Mouse (Mus musculus) testis, postnatal 10 days (tissue): Measurements from ENCODE around the gene Plekhg1.
A peak's percentile ranks its signal among the peaks of the same experiment; 100 is the strongest.

Experiments
- DNase-seq: peaks from one replicate; pipeline ENCODE4 v3.0.0; 2021; ENCODE audit warnings: low spot score

Plekhg1 gene

GRCm38 (mm10) chr10:3741791-3742190 lies 1.6 kb downstream of the Plekhg1 start:
- DNase-seq: no peak

DNA sequence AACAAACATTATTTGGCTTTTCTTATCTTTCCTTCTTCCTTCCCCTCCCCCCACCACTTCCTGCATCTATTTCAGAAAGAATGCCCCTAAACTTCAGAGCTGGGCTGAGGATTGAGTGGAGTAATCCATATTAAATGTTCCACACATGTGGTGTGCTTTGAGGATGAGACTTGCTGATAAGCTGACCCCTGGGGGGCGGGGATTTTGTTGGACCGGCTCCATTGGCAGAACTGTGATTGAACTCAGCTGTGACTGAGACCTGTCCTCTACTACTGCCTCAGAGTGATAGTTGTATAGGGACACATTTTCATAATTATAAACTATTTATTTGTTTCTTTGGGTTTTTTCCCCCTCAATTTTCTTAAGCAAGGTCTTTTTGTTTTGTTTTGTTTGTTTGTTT lies 2.9 kb downstream of the Plekhg1 start:
- no peak for DNase-seq

DNA sequence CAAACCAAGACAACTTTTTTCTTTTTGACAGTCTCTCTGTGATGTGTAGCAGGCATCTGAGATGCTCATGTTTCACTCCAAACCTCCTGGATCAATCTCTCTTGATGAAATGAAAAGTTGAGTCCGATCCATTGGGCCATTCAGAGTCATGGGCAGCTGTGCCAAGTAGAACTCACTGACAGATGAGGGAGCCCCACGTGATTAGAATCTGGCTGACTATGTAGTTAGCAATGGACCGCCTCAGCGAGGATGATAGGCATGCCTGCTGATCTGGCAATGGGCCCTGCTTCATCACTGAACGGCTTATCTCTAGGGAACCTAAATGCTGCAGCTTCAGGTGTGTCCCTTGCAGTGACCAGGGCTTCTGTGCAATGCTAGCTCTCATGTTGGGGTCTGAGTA lies 3.7 kb downstream of the Plekhg1 start:
- DNase-seq: no peak

GRCm38 (mm10) chr10:3746794-3747518 lies 6.8 kb downstream of the Plekhg1 start:
- no peak for DNase-seq

DNA sequence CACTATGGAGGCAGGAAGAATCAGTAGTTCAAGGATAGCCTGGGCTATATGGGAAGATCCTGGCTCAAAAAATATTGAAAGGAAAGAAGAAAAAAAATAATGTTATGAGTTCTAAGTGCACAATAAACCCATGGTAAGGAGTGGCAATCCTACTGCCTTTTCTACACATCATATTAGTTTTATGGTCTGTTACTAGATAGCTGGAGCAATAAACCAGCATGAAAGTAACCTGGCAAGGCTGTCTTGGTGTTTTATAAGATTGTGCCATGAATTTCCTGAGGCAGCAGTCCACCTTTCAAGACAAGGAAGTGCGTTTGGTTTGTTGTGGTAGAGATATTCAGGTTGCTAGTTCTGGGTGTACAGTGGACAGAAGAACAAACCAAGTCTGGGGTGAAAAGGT lies 9.4 kb downstream of the Plekhg1 start:
- no peak for DNase-seq

DNA sequence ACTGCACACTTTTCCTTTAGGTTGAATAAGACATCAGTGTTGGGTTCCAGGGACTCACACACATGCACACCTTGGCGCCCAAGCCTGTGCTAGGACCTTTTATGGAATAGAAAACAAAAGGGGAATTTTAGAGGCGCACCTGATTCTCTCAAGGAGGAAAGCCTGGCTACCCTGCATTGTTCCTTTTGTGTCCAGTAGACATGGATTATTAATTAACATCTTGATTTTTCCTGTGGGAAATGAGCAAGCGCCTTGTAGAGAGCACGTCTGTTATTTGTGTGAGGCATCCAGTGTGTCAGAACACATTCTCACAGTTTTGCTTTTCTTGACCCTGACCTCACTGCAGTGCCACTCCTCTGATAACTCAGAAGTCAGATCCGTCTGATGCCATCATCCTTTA lies 21.8 kb downstream of the Plekhg1 start:
- no peak for DNase-seq

- DNase-seq: no peak
Observed at GRCm38 (mm10) chr10:3763199-3763598, 23.0 kb downstream of the Plekhg1 start.

GRCm38 (mm10) chr10:3769131-3769530 lies 29.0 kb downstream of the Plekhg1 start:
- no peak for DNase-seq

- no peak for DNase-seq
Observed at GRCm38 (mm10) chr10:3774330-3774729, 34.2 kb downstream of the Plekhg1 start.

GRCm38 (mm10) chr10:3776761-3777160 lies 36.6 kb downstream of the Plekhg1 start:
- DNase-seq: no peak

DNA sequence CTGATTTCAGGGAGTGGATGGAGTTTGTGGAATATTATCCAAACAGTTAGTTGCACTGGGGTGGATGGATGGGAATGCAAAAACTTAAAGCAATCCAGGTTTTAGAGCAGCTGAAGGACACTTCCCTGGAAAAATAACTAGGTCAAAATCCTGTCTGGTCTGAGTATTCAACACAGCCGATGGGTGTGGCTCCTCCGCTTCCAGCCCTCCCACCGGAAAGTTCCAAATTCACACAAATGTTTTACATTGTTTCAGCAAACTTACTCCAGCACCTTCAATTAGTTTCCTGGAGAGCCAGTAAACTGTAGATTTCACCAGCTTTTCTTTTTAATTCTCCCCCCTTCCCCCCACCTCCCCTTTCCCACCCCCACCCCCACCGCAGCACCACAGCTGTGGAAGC lies 45.2 kb downstream of the Plekhg1 start:
- no peak for DNase-seq

DNA sequence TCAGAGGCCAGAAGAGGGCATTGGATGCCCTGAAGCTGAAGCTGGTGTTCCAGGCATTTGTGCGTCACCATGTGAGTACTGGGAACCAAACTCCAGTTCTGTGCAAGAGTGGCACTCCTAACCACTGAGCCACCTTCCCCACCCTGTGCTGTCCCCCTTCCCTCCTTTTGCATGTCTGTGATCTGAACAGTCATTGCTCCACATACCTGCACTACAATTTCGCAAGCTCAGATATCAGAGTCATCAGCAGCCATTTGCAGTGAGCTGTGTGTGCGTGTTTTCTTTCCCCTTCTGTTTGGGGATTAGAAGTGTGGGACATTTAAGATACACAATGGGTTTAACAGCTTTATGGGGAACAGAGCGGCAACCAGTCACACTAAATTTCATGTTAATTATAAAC lies 46.4 kb downstream of the Plekhg1 start:
- DNase-seq: no peak

GRCm38 (mm10) chr10:3787006-3787405 lies 46.8 kb downstream of the Plekhg1 start:
- no peak for DNase-seq

- no peak for DNase-seq
Observed at GRCm38 (mm10) chr10:3793825-3794224, 53.7 kb downstream of the Plekhg1 start.

DNA sequence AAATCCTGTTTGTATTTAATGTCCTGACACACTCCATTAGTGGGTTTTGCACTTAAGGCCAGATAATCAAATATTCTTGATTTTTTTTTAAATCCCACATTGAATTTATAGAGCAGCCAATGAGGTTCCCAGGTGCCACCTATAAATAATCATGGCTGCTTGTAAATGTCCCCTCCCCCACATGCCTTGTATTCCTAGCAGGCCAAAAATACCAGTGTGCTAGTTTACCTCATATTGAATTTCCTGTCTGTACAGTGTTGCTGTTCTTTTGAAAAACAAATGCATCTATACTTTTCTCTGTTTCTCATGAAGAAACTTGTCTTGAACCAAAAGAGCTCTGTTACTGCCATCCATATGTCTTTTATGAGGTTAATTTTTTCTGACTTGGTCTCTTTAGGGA lies 59.3 kb downstream of the Plekhg1 start:
- DNase-seq: no peak

GRCm38 (mm10) chr10:3801254-3801653 lies 61.1 kb downstream of the Plekhg1 start:
- DNase-seq: no peak

GRCm38 (mm10) chr10:3805334-3805733 lies 65.2 kb downstream of the Plekhg1 start:
- DNase-seq: peak; percentile 54

GRCm38 (mm10) chr10:3807980-3808379 lies 67.8 kb downstream of the Plekhg1 start:
- no peak for DNase-seq

- DNase-seq: peak; percentile 66
Observed at GRCm38 (mm10) chr10:3810476-3811273, 70.5 kb downstream of the Plekhg1 start.

DNA sequence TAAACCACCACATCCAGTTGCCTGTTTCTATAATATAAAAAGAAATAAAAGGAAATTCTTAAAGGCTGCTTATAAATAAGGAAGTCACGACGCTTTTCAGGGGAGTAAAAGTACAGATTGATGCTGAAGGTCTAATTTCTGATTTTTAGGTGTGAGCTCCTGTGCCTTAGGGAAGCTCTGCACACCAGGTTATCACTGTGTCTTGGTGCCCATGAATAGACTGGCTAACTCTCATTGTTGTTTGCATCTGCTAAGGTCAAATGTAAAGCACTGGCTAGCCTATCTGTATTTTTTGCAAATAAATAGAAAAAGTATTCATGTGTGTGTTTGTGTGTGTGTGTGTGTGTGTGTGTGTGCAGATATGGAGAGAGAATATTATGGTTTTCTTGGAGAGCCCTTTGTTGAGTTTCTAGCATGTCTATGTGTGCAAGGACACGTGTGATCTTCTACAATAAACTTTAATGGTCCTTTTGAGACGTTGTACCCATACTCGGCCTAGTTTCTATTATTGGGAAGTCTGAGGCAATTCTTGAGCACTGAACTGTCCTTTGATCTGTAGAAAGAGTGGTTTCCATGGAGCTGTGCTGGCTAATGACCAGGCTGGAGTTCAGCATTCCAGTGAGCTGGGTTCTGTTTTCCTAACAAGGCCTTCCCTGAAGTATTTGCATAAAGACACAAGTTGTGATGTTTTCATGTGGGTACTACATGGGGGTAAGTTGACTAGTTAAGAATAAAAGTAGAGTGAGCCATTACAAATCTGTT lies 79.0 kb downstream of the Plekhg1 start:
- no peak for DNase-seq

DNA sequence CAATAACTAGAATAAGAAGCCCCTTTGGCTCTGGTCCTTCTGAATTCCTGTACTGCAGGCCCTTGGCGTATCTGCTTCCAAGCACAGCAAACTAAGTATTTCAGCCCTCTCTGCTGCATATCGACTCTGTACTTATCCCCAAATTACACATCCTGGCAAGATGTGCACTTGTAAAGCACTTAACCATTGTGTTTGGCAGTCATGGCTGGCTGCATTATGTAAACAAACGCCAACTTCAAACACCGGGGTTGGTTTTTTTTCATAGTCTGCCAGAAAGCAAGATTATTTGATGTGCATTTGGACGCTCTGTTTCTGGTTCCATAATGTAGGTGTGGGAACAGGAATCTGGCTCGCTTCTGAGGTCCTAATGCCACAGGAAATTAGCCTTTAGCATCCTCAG lies 83.7 kb downstream of the Plekhg1 start:
- DNase-seq: no peak

- DNase-seq: no peak
Observed at GRCm38 (mm10) chr10:3826043-3826442, 85.9 kb downstream of the Plekhg1 start.

DNA sequence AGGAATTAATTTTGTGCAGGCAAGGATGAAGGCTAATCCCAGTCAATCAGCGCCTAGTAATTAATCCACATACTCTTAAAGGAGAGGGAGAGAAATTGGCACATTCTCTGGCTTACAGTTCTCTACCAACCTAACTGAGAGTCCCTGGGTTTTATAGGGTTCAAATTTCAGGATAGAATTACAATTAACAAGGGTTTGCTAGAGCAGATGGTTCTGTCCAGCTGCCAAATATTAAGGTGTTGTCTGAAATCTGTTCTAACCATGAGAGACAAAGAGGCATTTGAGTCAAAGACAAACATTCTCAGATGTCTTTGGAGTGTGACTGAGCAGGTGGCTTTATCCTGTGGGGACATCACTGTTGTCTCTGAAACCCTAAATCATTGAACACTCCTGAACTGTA lies 87.2 kb downstream of the Plekhg1 start:
- DNase-seq: no peak
